Mouse (Mus musculus) midbrain, embryonic 10.5 days (tissue): ENCODE data around the gene 4930402F06Rik. TPM values are rescaled to one million over a fixed set of nuclear protein-coding genes. Genes with fewer than 3 reads are reported as not detected.

Source experiments
- DNase-seq: peaks from one replicate; pipeline ENCODE4 v3.0.0-alpha.2; 2017; ENCODE audit warnings: low spot score
- H3K27ac ChIP-seq: fragments of 300-500 bp; sonication (generic); replicated peaks from 2 replicates; pipeline ENCODE4 v1.5.1; 2016; ENCODE audit warnings: mild to moderate bottlenecking
- H3K27me3 ChIP-seq: fragments of 300-500 bp; sonication (generic); 2 replicates; pipeline ENCODE4 v1.6.1; 2016; ENCODE audit warnings: low read depth, mild to moderate bottlenecking; ENCODE audit not compliant: poor library complexity, severe bottlenecking
- H3K36me3 ChIP-seq: fragments of 300-500 bp; sonication (generic); 2 replicates; pipeline ENCODE4 v1.6.1; 2016; ENCODE audit warnings: mild to moderate bottlenecking, moderate library complexity
- H3K4me1 ChIP-seq: fragments of 300-500 bp; sonication (generic); 2 replicates; pipeline ENCODE4 v1.6.1; 2016
- H3K4me3 ChIP-seq: fragments of 300-500 bp; sonication (generic); 2 replicates; pipeline ENCODE4 v1.5.1; 2016; ENCODE audit warnings: mild to moderate bottlenecking, moderate library complexity
- H3K9me3 ChIP-seq: fragments of 300-500 bp; sonication (generic); replicated peaks from 2 replicates; pipeline ENCODE4 v1.6.1; 2016; ENCODE audit warnings: mild to moderate bottlenecking
- WGBS: fragments of 180-500 bp; shearing (Covaris S2); methylation state at CpG from one replicate; pipeline ENCODE4 v1.1.7; 2016; 5-methylcytosine and 5-hydroxymethylcytosine counted together
- polyA plus RNA-seq: library from polyadenylated mRNA; unstranded; fragments of >200 nt; fragmentation: Nextera tagmentation; extraction: Ambion mirVana; gene quantifications from 2 replicates; pipeline ENCODE4 v1.2.1, GENCODE M21; 2016

The 4930402F06Rik gene
- polyA plus RNA-seq = not detected in 2 replicates

DNA sequence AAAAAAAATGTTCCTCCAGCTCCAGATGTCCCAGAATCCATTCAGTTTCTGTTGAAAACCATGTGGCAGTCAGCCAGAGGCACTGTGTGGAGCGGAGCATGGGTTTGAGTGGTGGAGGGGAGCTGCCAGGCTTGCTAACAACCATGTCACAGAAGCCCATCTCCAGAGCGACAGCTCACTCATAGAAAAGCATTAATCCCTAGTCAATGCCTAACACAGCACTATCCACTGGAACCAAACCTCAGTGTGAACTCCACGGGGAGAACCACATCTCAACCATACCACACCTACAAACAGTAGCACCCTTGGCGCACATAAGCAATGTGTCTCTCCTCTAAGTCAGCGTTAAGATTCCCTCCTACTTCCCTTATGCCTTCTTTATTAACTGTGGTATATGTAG is at the start of gene 4930402F06Rik:
Gene 4930402F06Rik, minus strand, starts transcription at position 80 of the 400 bp plus-strand sequence.
- DNase-seq = peak; percentile 10
- Histone ChIP-seq H3K4me1 (0 out of 2 replicates have a peak, but pooled peaks cover 4% of the 10 kb centered on the region), H3K9me3 (no peaks in the 10 kb centered on the region), H3K36me3 (no peaks in the 10 kb centered on the region), H3K27ac (no peak within 1 kb of the TSS), H3K4me3 (no peak within 1 kb of the TSS), H3K27me3 (no peaks in the 10 kb centered on the region)
- WGBS = 74% methylated on average over 5 of the region's 5 CpGs

DNA sequence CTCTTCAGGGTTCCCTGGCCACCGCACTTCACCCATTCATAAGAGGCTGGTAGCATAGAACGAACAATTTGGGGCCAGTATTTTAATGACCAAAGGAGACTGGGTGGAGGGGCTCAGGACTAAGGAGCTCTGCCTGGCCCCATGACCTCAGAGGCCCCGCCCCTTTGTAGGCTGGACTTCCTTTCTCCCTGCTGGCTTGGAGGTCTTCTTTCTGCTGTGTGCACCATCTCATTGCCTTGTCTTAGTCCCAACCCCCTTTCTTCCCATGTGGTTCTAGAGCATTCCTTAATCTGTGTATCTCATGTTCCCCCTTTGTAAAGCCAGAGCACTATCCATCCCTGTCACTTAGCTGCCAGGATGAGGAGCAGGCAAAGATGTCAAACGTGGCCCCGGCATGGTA is 49.3 kb upstream of the 4930402F06Rik start:
- Histone ChIP-seq H3K4me3 (no peak overlapping the region), H3K36me3 (no peaks in the 10 kb centered on the region), H3K4me1 (peaks cover 13% of the 10 kb centered on the region), H3K27me3 (no peaks in the 10 kb centered on the region), H3K9me3 (no peaks in the 10 kb centered on the region), H3K27ac (no peak overlapping the region)
- DNase-seq = no peak
- WGBS = 84% methylated on average over 5 of the region's 5 CpGs

DNA sequence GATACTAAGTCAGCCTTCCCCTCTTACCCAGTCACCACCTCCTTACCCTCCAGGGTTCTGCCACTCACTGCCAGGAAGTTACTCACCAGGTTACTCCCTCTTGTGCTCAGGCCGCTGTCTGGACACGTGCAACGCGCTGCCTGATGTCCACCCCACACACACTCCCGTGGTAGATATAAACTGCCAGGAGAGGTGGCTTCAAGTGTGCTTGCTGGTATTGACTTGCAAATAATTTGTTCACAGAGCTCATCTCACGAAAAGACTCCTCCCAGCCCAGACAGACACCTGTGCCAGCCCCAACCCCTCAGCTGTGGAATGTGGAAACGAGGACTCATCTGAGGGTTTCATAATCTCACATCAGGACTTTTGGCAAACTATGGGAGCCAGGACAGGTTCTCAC is 48.6 kb upstream of the 4930402F06Rik start:
- no peak overlapping the region for H3K27ac ChIP-seq
- no peak for DNase-seq
- whole genome bisulfite sequencing = 91% methylated on average over 7 of the region's 7 CpGs
- H3K27me3 ChIP-seq = no peaks in the 10 kb centered on the region
- no peaks in the 10 kb centered on the region for H3K9me3 ChIP-seq
- no peaks in the 10 kb centered on the region for H3K36me3 ChIP-seq
- H3K4me3 ChIP-seq = no peak overlapping the region
- H3K4me1 ChIP-seq = peaks cover 13% of the 10 kb centered on the region

GRCm38 (mm10) chr2:35444764-35445262 is 47.8 kb upstream of the 4930402F06Rik start:
- WGBS = 83% methylated on average over 6 of the region's 6 CpGs
- H3K4me3 ChIP-seq = no peak overlapping the region
- no peaks in the 10 kb centered on the region for H3K27me3 ChIP-seq
- H3K4me1 ChIP-seq = peaks cover 13% of the 10 kb centered on the region
- DNase-seq = no peak
- H3K27ac ChIP-seq = no peak overlapping the region
- H3K9me3 ChIP-seq = no peaks in the 10 kb centered on the region
- no peaks in the 10 kb centered on the region for H3K36me3 ChIP-seq

DNA sequence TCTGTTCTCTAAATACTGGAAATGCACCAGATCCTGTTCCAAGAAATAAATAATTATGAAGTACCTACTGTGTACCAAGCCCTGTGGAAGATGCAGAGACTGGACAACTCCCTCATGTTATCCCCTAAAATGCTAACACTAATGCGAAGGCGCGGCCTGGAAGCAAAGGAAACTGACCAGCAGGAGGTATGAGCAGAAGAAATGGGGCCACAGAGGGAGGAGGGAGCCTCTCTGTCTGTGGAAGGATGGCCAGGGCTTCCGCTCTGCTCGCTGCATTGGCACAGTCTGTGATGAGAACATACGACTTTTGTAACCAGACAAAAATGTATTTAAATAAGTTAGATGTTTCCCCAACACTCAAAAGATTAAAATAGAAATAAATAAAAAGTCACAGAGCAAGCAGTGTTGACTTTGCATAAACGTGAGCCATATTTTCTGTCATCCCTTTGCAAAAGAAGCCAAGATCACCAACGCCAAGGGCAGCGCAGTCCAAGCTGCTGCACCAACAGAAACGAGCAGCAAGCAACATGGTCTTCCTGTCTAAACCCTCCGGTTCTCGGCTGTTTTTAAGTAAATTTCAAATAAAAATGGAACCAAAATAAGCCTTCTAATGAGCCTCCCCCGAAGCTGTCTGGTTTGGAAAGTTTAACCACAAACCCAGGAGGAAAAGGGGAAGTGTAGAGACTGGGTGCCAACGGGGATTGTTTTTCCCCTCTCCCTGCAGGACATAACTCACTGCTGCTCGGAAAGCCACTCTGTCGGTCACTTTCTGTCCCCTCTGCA is 47.2 kb upstream of the 4930402F06Rik start:
- Histone ChIP-seq H3K27ac (no peak overlapping the region), H3K9me3 (no peaks in the 10 kb centered on the region), H3K36me3 (no peaks in the 10 kb centered on the region), H3K4me3 (no peak overlapping the region), H3K27me3 (no peaks in the 10 kb centered on the region), H3K4me1 (peaks cover 13% of the 10 kb centered on the region)
- WGBS = 72% methylated on average over 16 of the region's 16 CpGs
- no peak for DNase-seq

DNA sequence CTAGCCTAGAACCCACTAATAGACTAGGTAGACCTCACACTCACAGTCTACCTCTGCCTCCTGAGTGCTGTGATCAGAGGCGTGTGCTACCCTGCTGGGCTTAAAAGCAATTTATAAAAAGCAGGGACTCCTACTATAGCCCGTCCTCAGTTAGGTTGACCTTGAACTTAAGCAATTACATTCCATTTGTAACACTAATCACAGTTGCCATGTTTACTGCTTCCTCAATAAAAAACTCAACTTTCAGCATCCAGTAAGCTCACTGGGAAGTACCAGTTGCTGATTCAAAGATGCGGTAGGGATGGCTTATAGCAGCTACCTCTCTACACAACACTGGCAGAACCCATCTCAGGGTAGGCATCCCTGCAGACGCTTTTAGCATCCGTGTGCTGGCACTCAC is 46.4 kb upstream of the 4930402F06Rik start:
- no peaks in the 10 kb centered on the region for H3K36me3 ChIP-seq
- H3K9me3 ChIP-seq = no peaks in the 10 kb centered on the region
- WGBS = 85% methylated on average over 5 of the region's 5 CpGs
- H3K27ac ChIP-seq = no peak overlapping the region
- H3K27me3 ChIP-seq = no peaks in the 10 kb centered on the region
- no peak overlapping the region for H3K4me3 ChIP-seq
- DNase-seq = no peak
- H3K4me1 ChIP-seq = peaks cover 7% of the 10 kb centered on the region

- DNase-seq = no peak
Measured at GRCm38 (mm10) chr2:35442079-35442478, 45.1 kb upstream of the 4930402F06Rik start.

GRCm38 (mm10) chr2:35441419-35441818 is 44.4 kb upstream of the 4930402F06Rik start:
- Histone ChIP-seq H3K9me3 (no peaks in the 10 kb centered on the region), H3K27ac (no peak overlapping the region), H3K27me3 (no peaks in the 10 kb centered on the region), H3K4me1 (peaks cover 4% of the 10 kb centered on the region), H3K36me3 (no peaks in the 10 kb centered on the region), H3K4me3 (no peak overlapping the region)
- DNase-seq = no peak
- 86% methylated on average over 6 of the region's 6 CpGs for WGBS

More at GRCm38 (mm10) chr2:35442079-35442478, 45.1 kb upstream of the 4930402F06Rik start:
- Histone ChIP-seq H3K27me3 (no peaks in the 10 kb centered on the region), H3K4me1 (peaks cover 5% of the 10 kb centered on the region), H3K27ac (no peak overlapping the region), H3K36me3 (no peaks in the 10 kb centered on the region), H3K9me3 (no peaks in the 10 kb centered on the region), H3K4me3 (no peak overlapping the region)
- 91% methylated on average over 6 of the region's 6 CpGs for WGBS

DNA sequence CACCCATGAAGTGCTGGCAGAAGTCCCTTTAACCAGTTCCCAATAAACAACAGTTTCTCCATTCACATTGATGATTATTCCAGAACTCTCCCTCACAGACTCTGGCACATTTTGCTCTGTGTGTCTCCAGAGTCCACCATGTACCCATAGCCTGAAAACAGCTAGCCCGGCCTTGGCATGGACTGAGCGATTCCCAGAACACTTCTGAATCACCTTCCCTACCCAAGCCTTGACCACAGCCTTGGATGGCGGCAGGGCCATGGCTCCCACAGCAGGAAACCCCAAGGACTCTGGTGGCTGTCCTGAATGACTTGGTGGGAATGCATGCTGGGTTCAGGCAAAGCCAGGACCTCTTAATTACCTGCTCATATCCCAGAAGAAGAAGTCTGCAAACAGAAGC is 43.5 kb upstream of the 4930402F06Rik start:
- 91% methylated on average over 3 of the region's 3 CpGs for WGBS
- no peaks in the 10 kb centered on the region for H3K9me3 ChIP-seq
- H3K27ac ChIP-seq = no peak overlapping the region
- no peaks in the 10 kb centered on the region for H3K27me3 ChIP-seq
- H3K36me3 ChIP-seq = no peaks in the 10 kb centered on the region
- no peak overlapping the region for H3K4me3 ChIP-seq
- no peak for DNase-seq
- H3K4me1 ChIP-seq = no peaks in the 10 kb centered on the region

- Histone ChIP-seq H3K9me3 (no peaks in the 10 kb centered on the region), H3K27ac (no peak overlapping the region), H3K4me3 (no peak overlapping the region), H3K36me3 (no peaks in the 10 kb centered on the region), H3K4me1 (peaks cover 12% of the 10 kb centered on the region; the same call in 1 of the 2 replicates), H3K27me3 (peaks cover 5% of the 10 kb centered on the region; the same call in 1 of the 2 replicates)
- WGBS = 90% methylated on average over 2 of the region's 2 CpGs
- DNase-seq = no peak
Measured at GRCm38 (mm10) chr2:35437796-35438195, 40.8 kb upstream of the 4930402F06Rik start.

- Histone ChIP-seq H3K9me3 (no peaks in the 10 kb centered on the region), H3K4me3 (no peak overlapping the region), H3K27me3 (peaks cover 9% of the 10 kb centered on the region; the same call in 1 of the 2 replicates), H3K27ac (no peak overlapping the region), H3K4me1 (peaks cover 28% of the 10 kb centered on the region), H3K36me3 (no peaks in the 10 kb centered on the region)
- DNase-seq = no peak
- WGBS = 83% methylated on average over 6 of the region's 6 CpGs
Measured at GRCm38 (mm10) chr2:35434576-35435123, 37.7 kb upstream of the 4930402F06Rik start.

DNA sequence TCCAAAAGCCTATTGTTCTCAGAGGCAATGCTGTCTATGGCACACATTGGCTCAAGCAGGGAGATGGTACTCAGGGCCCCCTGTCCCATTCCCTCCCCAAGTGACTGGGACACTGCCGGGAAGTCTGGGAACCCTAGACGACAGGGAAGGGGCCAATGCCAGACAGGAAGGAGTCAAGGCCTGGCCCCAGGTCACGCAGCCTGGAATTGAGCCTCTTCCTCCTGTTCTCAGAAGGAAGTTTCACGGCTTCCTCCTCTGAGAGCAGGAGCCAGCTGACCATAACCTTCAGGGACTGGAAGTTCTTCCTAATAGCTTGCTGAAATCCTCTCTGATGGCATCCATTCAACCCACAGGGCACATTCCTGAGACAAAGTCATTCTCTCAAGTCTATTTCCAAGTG is 36.5 kb upstream of the 4930402F06Rik start:
- peaks cover 28% of the 10 kb centered on the region for H3K4me1 ChIP-seq
- peaks cover 9% of the 10 kb centered on the region; the same call in 1 of the 2 replicates for H3K27me3 ChIP-seq
- DNase-seq = no peak
- no peaks in the 10 kb centered on the region for H3K9me3 ChIP-seq
- no peaks in the 10 kb centered on the region for H3K36me3 ChIP-seq
- no peak overlapping the region for H3K4me3 ChIP-seq
- WGBS = 80% methylated on average over 4 of the region's 4 CpGs
- no peak overlapping the region for H3K27ac ChIP-seq

- Histone ChIP-seq H3K4me3 (no peak overlapping the region), H3K9me3 (no peaks in the 10 kb centered on the region)
- DNase-seq = no peak
Measured at GRCm38 (mm10) chr2:35432472-35432871, 35.5 kb upstream of the 4930402F06Rik start.

More at GRCm38 (mm10) chr2:35432472-35432871, 35.5 kb upstream of the 4930402F06Rik start:
- Histone ChIP-seq H3K27me3 (peaks cover 9% of the 10 kb centered on the region; the same call in 1 of the 2 replicates), H3K4me1 (peaks cover 34% of the 10 kb centered on the region), H3K36me3 (no peaks in the 10 kb centered on the region), H3K27ac (peak overlapping the region; percentile 13; the same call in 1 of the 2 replicates)
- 44% methylated on average over 7 of the region's 7 CpGs for WGBS
